In genomic region chrX:20066636-20067035, GRCm38 (mm10) we compare ENCODE assay signal across 14 mouse cellular contexts. TPM values are rescaled to one million over a fixed set of nuclear protein-coding genes. Genes with fewer than 3 reads are reported as not detected.
DNase-seq lines count a peak whose midpoint lies in the region; ATAC-seq and TF ChIP-seq lines count a peak whose summit lies in the region.
"Had no signal": no experiment of that assay in that cellular context is flagged by ENCODE, and none has a peak within 500 bp of the region (broad histone marks: within the 10 kb centered on the region; RNA-seq: fewer than 3 reads in every experiment).

No protein-coding gene starts in this region.

- H3K27me3 ChIP-seq in stomach, embryonic 15.5 days (replicated peaks): no peaks in the 10 kb centered on the region
- no peaks in the 10 kb centered on the region for H3K27me3 ChIP-seq in stomach, postnatal 0 days (ENCODE audit: control insufficient read depth, insufficient read depth, low read length)
- peaks cover 5% of the 10 kb centered on the region for H3K27me3 ChIP-seq in midbrain, embryonic 10.5 days (ENCODE audit: low read depth, poor library complexity, severe bottlenecking)

- ATAC-seq in stomach, embryonic 15.5 days (ENCODE audit: insufficient read depth, low FRiP score, low read depth): peak; percentile 31; the same call in 1 of the 2 replicates
- ATAC-seq in stomach, postnatal 0 days (ENCODE audit: low FRiP score, low TSS enrichment): no peak
- ATAC-seq: liver, postnatal 0 days had no signal

- H3K36me3 ChIP-seq in stomach, embryonic 15.5 days: no peaks in the 10 kb centered on the region
- no peaks in the 10 kb centered on the region for H3K36me3 ChIP-seq in stomach, postnatal 0 days (ENCODE audit: control insufficient read depth, insufficient read depth, low read length)
- no peaks in the 10 kb centered on the region for H3K36me3 ChIP-seq in midbrain, embryonic 10.5 days
- H3K36me3 ChIP-seq: midbrain, embryonic 12.5 days had no signal

- TF ChIP-seq EP300 in stomach, postnatal 0 days (optimal IDR thresholded peaks at IDR 0.05): no peak

- H3K9ac ChIP-seq in stomach, embryonic 15.5 days: no peak overlapping the region
- no peak overlapping the region for H3K9ac ChIP-seq in stomach, postnatal 0 days (ENCODE audit: low read length)
- H3K9ac ChIP-seq: liver, postnatal 0 days; midbrain, embryonic 12.5 days had no signal

- H3K4me3 ChIP-seq in stomach, embryonic 15.5 days (replicated peaks): no peak overlapping the region
- H3K4me3 ChIP-seq in stomach, postnatal 0 days (ENCODE audit: low read depth, low read length): no peak overlapping the region
- no peak overlapping the region for H3K4me3 ChIP-seq in midbrain, embryonic 10.5 days
- H3K4me3 ChIP-seq: midbrain, embryonic 12.5 days had no signal

- no peak for TF ChIP-seq CTCF in stomach, postnatal 0 days (IDR thresholded peaks at IDR 0.05; ENCODE audit: low read depth)

- peak; percentile 39 for DNase-seq in gastrocnemius, postnatal 10 days
- DNase-seq in gastrocnemius, postnatal 25 days: no peak
- DNase-seq in kidney, postnatal 14 days: peak; percentile 50
- DNase-seq in kidney, adult 18-20 months: no peak
- no peak for DNase-seq in stomach, postnatal 0 days (ENCODE audit: low spot score)
- DNase-seq in midbrain, embryonic 10.5 days (ENCODE audit: low spot score): no peak
- no peak for DNase-seq in ovary, adult 18-20 months (ENCODE audit: low spot score)
- DNase-seq: B cell, adult 2 months; cerebellum, adult 8-10 months; embryo, embryonic 11 days; liver, postnatal 0 days; thymus, adult 2 months had no signal

- H3K4me2 ChIP-seq in stomach, embryonic 15.5 days: no peak overlapping the region
- no peak overlapping the region for H3K4me2 ChIP-seq in stomach, postnatal 0 days (replicated peaks; ENCODE audit: low read depth)
- H3K4me2 ChIP-seq: midbrain, embryonic 12.5 days had no signal

- no peaks in the 10 kb centered on the region for H3K4me1 ChIP-seq in stomach, embryonic 15.5 days
- H3K4me1 ChIP-seq in stomach, postnatal 0 days (replicated peaks; ENCODE audit: control insufficient read depth, insufficient read depth): no peaks in the 10 kb centered on the region
- no peaks in the 10 kb centered on the region for H3K4me1 ChIP-seq in midbrain, embryonic 10.5 days
- H3K4me1 ChIP-seq: midbrain, embryonic 12.5 days had no signal

- no peaks in the 10 kb centered on the region for H3K9me3 ChIP-seq in stomach, embryonic 15.5 days
- no peaks in the 10 kb centered on the region for H3K9me3 ChIP-seq in stomach, postnatal 0 days (ENCODE audit: control insufficient read depth, low read length)
- H3K9me3 ChIP-seq in midbrain, embryonic 10.5 days (replicated peaks): no peaks in the 10 kb centered on the region
- H3K9me3 ChIP-seq: midbrain, embryonic 12.5 days had no signal

- no peak overlapping the region for H3K27ac ChIP-seq in stomach, embryonic 15.5 days
- no peak overlapping the region for H3K27ac ChIP-seq in stomach, postnatal 0 days (replicated peaks)
- no peak overlapping the region for H3K27ac ChIP-seq in midbrain, embryonic 10.5 days (replicated peaks)
- H3K27ac ChIP-seq: midbrain, embryonic 12.5 days had no signal

RNA-seq across cellular contexts. Expression of gene Chst7, which starts 7.3 kb away (rescaled TPM):
- total RNA-seq in gastrocnemius, postnatal 10 days (2021): 1 to 10 TPM; 5.1 to 7.3 TPM
- total RNA-seq in gastrocnemius, postnatal 25 days (2021): 1 to 10 TPM; 2.4 to 2.8 TPM
- 4.4 and 4.5 TPM in 2 replicates for polyA plus RNA-seq in stomach, embryonic 15.5 days (2015; fragmentation: Nextera tagmentation; extraction: Ambion mirVana)
- 1.9 and 2.7 TPM in 2 replicates for polyA plus RNA-seq in stomach, postnatal 0 days (2015; fragmentation: Nextera tagmentation; extraction: Ambion mirVana)
- polyA plus RNA-seq in midbrain, embryonic 10.5 days (2016; fragmentation: Nextera tagmentation; extraction: Ambion mirVana): 3.9 and 4.4 TPM in 2 replicates

Comparison
In these comparisons a context has a peak if more than half of its experiments do, and no peak if none do; other contexts are left out.
1. DNase-seq: peak in gastrocnemius, postnatal 10 days (single experiment) and kidney, postnatal 14 days (single experiment); none in gastrocnemius, postnatal 25 days (single experiment), kidney, adult 18-20 months (single experiment), stomach, postnatal 0 days (single experiment), midbrain, embryonic 10.5 days (single experiment) and ovary, adult 18-20 months (single experiment).